Mouse (Mus musculus) olfactory bulb, adult 2 months (tissue): Measurements from ENCODE around the gene Sema4b.

Experiments used
- CTCF ChIP-seq: fragments of 200-500 bp; IDR thresholded peaks from 2 replicates; pipeline ENCODE4 v1.5.1; 2012; ENCODE audit warnings: low read depth, mild to moderate bottlenecking, low read length, moderate library complexity; ENCODE audit not compliant: insufficient read depth
- POLR2A ChIP-seq: fragments of 200-500 bp; IDR thresholded peaks from 2 replicates; pipeline ENCODE4 v1.6.1; 2012; ENCODE audit warnings: mild to moderate bottlenecking, low read depth, low read length, moderate library complexity; ENCODE audit not compliant: insufficient read depth

DNA sequence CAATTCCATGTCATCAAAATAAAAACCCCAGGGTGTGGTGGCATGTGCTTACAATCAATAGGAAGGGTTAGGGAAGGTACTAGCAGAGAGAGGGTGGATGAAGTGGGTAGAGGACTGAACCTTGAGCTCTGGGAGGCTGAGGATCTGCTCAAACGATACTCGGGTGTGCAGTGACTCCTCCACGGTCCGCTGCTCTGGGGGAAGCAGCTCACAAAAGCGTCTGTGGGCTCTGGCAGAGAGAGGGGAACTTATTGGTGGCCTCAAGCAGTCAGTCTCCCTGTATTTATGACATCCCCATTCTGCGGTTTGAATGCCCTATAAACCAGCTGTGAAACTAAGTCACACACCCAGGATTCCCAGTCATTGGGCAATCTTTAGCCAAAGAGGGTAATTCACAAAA is 43.6 kb downstream of the Sema4b start:
- no peak for TF ChIP-seq CTCF
- no peak for TF ChIP-seq POLR2A
